Comparison of ENCODE assay signal across 7 mouse cellular contexts in the genomic region with DNA sequence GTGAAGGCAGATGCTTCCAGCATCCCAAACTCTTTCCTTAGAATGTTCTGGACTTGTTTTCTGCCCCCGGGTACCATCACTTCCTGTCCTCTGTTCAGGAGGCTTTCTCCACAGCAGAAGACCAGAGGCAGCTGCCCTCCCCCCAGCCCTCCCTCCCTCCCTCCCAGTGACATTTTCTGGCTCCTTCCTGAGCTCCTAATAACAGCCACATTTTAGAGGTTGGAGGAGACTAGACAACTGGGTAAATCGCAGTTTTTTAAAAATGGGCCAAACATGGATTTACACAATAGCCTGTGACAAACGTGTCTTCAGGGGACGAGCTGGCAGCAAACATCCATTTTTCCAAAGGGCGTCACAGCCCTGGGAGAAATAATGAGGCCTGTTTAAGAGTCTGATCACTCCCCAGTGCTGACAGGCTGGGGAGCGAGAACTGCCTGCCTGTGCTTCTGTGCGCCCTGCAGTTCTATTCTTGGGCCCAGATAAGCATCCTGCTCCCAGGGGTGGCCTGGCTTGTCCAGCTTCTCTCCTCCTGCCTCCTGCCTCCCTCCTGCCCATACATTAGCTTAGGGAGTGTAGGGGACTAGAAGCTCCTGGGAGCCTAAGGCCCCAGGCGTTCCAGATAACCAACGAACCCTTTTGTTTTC.
DNase-seq lines count a peak whose midpoint lies in the region; ATAC-seq lines count a peak whose summit lies in the region.

No protein-coding gene starts in this region.

- no peaks in the 10 kb centered on the region for H3K9me3 ChIP-seq in embryonic facial prominence, embryonic 11.5 days (replicated peaks; ENCODE audit: control insufficient read depth, low read length)
- H3K9me3 ChIP-seq in heart, embryonic 13.5 days = no peaks in the 10 kb centered on the region

- H3K27ac ChIP-seq in embryonic facial prominence, embryonic 11.5 days (replicated peaks; ENCODE audit: low read depth, low read length) = no peak overlapping the region
- peak overlapping the region; percentile 92 for H3K27ac ChIP-seq in heart, embryonic 13.5 days (replicated peaks)

- H3K4me2 ChIP-seq in embryonic facial prominence, embryonic 11.5 days (ENCODE audit: low read depth, low read length) = no peak overlapping the region
- peak overlapping the region; percentile 28 for H3K4me2 ChIP-seq in heart, embryonic 13.5 days

- WGBS in embryonic facial prominence, embryonic 11.5 days = 29% methylated on average over 9 of the region's 9 CpGs
- 16% methylated on average over 9 of the region's 9 CpGs for WGBS in heart, embryonic 13.5 days

- no peaks in the 10 kb centered on the region for H3K27me3 ChIP-seq in embryonic facial prominence, embryonic 11.5 days (ENCODE audit: control insufficient read depth, insufficient read depth, low read length)
- peaks cover 16% of the 10 kb centered on the region for H3K27me3 ChIP-seq in heart, embryonic 13.5 days (replicated peaks)

- ATAC-seq in embryonic facial prominence, embryonic 11.5 days (replicated peaks; ENCODE audit: insufficient number of reproducible peaks, low FRiP score, low TSS enrichment, low read depth) = no peak
- ATAC-seq in heart, embryonic 13.5 days (ENCODE audit: extremely low read depth, insufficient number of reproducible peaks, low FRiP score, low TSS enrichment) = peak; percentile 42; the same call in 1 of the 2 replicates

- peak overlapping the region; percentile 28; the same call in 1 of the 2 replicates for H3K9ac ChIP-seq in embryonic facial prominence, embryonic 11.5 days (replicated peaks; ENCODE audit: low read length)
- H3K9ac ChIP-seq in heart, embryonic 13.5 days = peak overlapping the region; percentile 28; the same call in 1 of the 2 replicates

- H3K4me3 ChIP-seq in embryonic facial prominence, embryonic 11.5 days (ENCODE audit: low read depth, low read length) = no peak overlapping the region
- no peak overlapping the region for H3K4me3 ChIP-seq in heart, embryonic 13.5 days

- H3K36me3 ChIP-seq in embryonic facial prominence, embryonic 11.5 days (replicated peaks; ENCODE audit: control insufficient read depth, insufficient read depth, low read depth, low read length) = no peaks in the 10 kb centered on the region
- no peaks in the 10 kb centered on the region for H3K36me3 ChIP-seq in heart, embryonic 13.5 days

- no peaks in the 10 kb centered on the region for H3K4me1 ChIP-seq in embryonic facial prominence, embryonic 11.5 days (ENCODE audit: control insufficient read depth, insufficient read depth, low read length)
- H3K4me1 ChIP-seq in heart, embryonic 13.5 days = peaks cover 48% of the 10 kb centered on the region

- DNase-seq in brain, adult 2 months (ENCODE audit: low read depth, low spot score) = peak; percentile 59
- no peak for DNase-seq in embryonic facial prominence, embryonic 11.5 days (ENCODE audit: low spot score)
- peak; percentile 44 to 47 for DNase-seq in layer of hippocampus, postnatal 14 days (ENCODE audit: low spot score in 2 of 2)
- DNase-seq in gastrocnemius, postnatal 4 days (ENCODE audit: low spot score in 2 of 2) = no peak
- DNase-seq in adrenal gland, adult 2 months = no peak
- no peak for DNase-seq in right cerebral cortex, postnatal 14 days

Comparison
In these comparisons a context has a peak if more than half of its experiments do, and no peak if none do; other contexts are left out.
1. DNase-seq: peak in brain, adult 2 months (single experiment) and layer of hippocampus, postnatal 14 days (2 of 2); none in embryonic facial prominence, embryonic 11.5 days (single experiment), gastrocnemius, postnatal 4 days (0 of 2), adrenal gland, adult 2 months (single experiment) and right cerebral cortex, postnatal 14 days (single experiment).